Mouse (Mus musculus) frontal cortex, postnatal 10 days (tissue): ENCODE data around the gene Arl6ip5.

Experiments used
- DNase-seq, 2 experiments: peaks; one replicate each; pipeline ENCODE4 v3.0.0; 2022; ENCODE audit warnings: low spot score in 2 of 2, mixed read lengths in 1 of 2

Gene Arl6ip5

DNA sequence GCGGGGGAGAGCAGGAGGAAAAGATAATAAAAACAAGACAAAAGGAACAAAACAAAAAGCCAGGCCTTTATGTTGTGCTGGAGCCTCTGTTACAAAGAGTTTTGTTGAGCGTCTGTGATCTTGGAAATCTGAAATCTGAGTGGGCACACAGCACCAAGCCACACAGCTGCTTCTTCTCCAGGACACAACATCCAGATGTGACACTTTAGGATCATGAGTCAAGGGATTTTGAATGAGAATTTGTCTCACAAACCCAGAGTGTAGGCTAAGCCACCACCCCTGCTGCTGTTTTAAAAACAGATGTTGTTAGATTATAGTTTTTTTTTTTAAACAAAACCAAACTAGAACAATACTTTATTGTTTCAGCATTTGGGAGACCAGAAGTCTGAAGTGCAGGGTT lies 61.9 kb downstream of the Arl6ip5 start:
- no peak for DNase-seq

DNA sequence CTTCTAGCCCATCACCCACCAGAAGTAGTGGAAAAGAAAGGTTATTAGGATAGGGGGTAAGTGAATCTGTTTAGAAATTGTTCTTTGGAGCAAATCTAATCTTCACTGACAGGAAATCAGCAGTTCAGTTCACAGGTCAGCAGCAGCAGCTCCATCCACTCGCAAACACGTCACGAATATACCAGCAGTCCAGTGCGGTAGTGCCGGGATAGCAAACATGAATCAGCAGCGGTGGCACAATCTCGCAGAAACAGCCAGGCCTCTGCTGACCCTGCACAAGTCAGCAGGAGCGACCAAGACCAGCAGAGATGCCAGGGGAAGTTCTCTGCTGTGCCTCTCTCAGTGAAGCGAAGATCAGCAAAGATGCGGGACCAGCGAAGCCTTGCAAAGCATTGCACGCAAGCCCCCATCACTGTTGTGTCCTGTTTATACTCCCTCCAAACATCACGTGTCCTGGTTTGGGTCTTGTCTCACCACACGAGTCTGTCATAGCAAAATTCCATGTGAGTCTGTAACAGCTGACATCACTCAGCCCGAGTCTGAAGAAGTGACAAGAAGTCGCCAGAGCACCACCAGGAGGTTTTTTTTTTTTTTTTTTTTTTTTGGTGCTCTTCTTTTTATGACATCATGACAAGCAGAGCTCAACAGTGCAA lies 62.7 kb downstream of the Arl6ip5 start:
- DNase-seq, result no peak

DNA sequence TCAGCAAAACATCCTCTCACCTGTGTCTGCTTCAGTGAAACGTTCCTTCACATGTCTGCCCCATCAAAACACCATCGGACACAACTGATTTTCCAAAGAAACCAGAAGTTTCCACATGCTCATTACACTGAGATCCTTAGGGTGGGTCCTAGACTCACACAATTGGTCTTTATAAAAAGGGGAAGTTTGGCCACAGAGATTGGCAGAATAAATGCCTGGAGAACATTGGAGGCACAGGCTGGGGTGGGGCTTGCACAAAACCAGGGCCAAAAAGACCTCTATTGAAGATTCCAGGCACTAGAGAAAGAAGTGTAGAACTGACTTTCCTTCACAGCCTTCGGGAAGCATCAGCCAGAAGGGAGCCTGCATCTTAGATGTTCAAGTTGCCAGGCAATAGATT lies 63.3 kb downstream of the Arl6ip5 start:
- no peak for DNase-seq

DNA sequence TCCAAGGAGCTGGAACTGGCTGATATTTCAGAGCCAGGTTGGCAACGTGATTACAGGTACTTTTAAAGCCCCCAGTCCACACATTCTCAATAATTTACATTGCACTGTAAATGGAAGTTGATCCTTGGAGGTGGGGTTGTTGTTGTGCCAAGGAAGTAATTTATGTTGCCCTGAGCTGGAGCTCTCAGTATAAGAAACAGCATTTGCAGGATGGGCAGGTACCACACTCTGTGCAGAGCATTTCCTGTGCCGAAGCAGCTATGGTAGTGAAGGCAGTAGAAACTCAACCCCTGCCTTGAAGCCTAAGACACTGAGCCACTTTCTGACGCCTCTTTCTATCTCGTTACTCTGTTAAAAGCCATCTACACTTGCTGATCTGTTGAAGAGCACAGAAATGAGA lies 65.3 kb downstream of the Arl6ip5 start:
- DNase-seq, result no peak

DNA sequence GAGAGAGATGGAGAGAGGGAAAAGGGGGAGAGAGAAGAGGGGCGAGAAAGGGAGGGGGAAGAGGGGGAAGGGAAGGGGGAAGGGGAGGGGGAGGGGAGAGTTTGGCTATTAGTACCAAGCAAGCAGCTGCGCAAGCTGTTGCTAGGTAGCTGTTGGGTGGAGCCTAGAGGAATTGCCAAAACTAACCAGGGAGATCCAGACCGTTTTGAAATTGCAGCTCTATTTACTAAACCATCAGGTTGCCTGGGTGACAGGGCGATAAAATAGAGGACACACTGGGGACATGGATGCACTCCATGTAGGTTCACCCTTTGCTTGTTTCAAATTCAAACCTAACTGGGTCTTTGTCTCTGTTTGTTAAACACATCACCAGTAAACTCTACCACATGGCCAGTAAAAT lies 65.9 kb downstream of the Arl6ip5 start:
- DNase-seq, result no peak

DNA sequence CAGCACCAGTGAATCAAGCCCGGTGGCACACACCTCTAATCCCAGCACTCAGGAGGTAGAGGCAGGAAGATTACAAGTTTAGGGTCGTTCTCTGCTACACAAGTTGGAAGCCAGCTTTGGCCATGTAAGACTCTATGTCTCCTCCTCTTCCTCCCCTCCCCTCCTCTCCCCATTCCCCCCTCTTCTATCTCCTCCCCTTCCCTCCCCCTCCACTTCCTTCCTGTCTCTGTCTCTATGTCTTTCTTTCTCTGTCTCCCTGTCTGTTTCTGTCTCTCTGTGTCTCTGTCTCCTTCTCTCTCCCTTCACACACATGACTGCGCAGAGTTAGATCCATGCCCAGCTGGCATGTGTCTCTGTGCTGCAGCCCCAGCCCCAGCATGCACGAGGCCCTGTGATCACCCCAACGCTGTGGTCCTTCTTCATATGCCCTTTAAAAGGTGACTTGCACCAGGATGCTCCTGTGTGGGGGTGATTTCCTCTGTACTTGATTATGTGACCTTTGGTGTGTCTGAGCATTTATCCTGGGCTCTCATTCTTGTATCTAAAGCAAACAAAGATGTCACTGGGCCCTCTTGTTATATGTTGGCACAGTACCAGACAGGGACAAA lies 66.5 kb downstream of the Arl6ip5 start:
- no peak for DNase-seq

DNA sequence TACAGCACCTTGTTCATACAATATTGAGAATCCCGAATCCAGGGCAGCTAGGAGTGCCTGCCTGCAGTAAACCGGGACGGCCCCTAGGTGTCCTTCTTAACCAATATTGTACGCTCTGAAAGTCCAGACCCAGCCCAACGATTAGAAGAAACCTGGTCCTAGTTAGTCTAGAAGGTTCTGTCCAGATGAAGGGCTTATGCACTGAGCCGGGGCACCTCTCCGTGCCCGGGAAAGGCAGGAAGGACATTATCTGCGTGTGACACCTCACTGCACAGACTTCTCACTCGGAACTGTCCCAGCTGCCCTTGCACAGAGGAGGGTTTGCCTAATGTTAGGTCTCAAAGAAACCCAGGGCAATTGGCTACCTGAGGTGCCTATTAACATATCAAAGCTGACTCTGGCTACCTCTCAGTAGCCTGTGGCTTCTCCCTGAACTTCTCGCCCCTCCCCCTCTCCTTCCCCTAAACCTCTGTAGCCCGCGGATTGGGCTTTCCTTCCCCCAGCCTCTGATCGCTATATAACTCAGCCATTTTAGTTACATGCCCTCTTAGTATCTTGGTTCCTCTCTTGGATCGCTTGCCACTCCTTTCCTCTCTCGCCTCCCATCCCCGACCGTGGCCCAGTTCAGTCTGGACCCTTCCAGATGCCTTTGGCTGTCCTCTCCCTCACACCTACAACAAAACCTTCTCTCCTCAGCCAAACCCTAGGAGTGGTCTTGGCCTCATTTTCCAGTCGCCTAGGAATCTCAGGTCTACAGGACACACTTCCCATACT lies 67.7 kb downstream of the Arl6ip5 start:
- peak in 1 of 2 experiments; percentile 63 for DNase-seq

DNA sequence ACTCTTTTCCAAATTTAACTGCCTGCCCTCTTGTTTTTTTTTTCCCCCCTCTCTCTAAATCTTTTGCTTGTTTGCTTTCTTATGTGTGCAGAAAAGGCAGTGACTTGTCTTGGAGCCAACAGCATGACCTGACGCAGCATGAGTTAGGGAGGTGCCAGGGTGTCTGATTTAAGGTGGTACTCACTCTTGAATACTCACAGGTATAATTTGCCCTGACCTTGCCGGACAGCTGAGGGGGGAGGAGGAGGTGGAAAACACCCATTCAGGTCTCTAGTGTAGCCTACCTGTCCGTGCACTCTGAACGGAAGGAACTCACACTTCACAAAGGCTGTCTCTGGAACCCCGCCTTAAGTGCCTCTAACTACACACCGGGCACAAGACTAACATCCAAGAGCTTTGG lies 68.4 kb downstream of the Arl6ip5 start:
- DNase-seq, result no peak
